Mouse (Mus musculus) brown adipose tissue, adult 24 weeks (tissue): ENCODE data around the gene Gab2. TPM values are rescaled to one million over a fixed set of nuclear protein-coding genes. Genes with fewer than 3 reads are reported as not detected.
A peak's percentile ranks its signal among the peaks of the same experiment; 100 is the strongest.

Experiments
- H3K27ac ChIP-seq: fragments of 200-500 bp; replicated peaks from 2 replicates; pipeline ENCODE4 v1.5.1; 2012; ENCODE audit warnings: low read depth, mild to moderate bottlenecking, low read length
- H3K4me1 ChIP-seq: fragments of 200-500 bp; 2 replicates; pipeline ENCODE4 v1.6.1; 2012; ENCODE audit warnings: low read length, mixed read lengths; ENCODE audit not compliant: control insufficient read depth, insufficient read depth, insufficient read length
- H3K4me3 ChIP-seq: fragments of 200-500 bp; 2 replicates; pipeline ENCODE4 v1.5.1; 2012; ENCODE audit warnings: low read depth, mild to moderate bottlenecking, low read length, moderate library complexity; ENCODE audit not compliant: insufficient read depth
- polyA plus RNA-seq: library from polyadenylated mRNA; stranded (reverse); fragments of >200 nt; gene quantifications from 2 replicates; pipeline ENCODE4 v1.2.4, GENCODE M21; 2012; ENCODE audit not compliant: missing spikeins, insufficient read depth, insufficient read length

The Gab2 gene
- 3.9 and 10.0 TPM in 2 replicates for polyA plus RNA-seq

DNA sequence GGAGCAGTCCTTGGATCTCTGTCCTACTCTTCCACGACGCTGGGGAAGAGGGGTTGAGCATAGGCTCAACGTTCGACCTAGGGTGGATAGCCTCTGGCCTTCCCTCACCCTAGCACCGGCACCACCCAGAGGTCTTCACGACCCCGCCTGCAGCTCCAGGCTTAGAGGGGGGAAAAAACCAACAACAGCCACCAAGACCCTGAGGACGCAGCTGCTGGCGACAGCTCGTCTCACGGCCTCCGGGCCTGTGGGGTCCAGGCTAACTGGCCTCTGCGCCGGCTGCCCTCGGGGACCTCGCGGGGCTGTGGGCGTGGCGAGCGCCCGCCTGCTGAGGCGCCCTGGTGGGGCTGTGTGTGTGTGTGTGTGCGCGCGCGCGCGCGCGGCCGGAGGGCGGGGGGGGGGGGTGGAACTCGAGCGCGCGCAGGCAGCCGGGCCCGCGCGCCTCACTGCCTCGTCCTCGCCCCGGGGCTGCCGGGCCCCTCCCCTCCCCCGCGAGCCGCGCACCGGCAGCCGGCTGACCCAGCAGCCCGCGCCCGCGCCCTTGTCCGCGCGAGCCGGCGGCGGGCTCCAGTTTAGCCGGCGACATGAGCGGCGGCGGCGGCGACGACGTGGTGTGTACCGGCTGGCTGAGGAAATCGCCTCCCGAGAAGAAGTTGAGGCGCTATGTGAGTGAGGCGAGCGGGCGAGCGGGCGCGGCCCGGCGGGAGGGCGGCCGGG, at the start of gene Gab2:
Gab2 (plus strand) TSS at position 345 of the 717 bp plus-strand sequence.
- H3K4me3 ChIP-seq, result peak within 1 kb of the TSS; percentile 93
- H3K4me1 ChIP-seq, result peaks cover 9% of the 10 kb centered on the region
- peak within 1 kb of the TSS; percentile 89 for H3K27ac ChIP-seq

DNA sequence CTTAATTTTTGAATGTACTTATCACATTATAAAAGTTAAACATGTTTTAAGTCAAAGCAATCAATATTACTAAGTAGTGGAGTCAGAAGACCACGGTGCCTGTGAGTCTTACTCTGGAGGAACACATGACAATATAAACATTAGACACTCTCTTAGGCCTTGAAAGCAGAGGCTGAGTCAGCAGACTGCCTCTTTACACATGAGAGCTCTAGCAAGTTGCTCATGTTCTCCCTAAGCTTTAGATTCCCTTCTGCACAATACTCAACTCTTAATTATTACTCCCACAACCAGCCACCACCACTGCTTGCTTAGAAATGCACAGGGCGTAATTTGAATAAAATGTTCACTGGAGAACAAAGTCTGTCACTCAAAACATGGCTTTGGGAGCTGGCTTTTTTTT, 49.0 kb upstream of the Gab2 start:
- Histone ChIP-seq H3K4me3 (no peak overlapping the region), H3K4me1 (peaks cover 2% of the 10 kb centered on the region; the same call in 1 of the 2 replicates), H3K27ac (no peak overlapping the region)

DNA sequence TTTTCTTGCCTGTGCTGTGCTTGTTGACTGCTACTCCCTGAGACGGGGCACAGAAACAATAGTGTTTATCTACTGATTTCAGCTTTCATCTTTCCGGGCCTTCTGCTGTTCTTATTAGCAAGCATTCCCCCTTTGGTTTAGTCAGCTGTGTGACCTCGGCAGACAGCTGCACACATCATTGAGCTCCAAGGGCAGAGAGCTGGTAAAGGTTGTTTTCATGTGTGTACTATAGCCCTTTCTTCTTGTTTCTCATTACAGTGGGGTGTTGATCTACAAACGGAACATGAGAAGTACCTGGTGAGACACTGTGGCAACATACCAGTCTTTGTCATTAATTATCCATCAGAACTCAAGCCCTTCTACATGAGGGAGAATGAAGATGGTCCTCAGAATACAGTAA, 41.7 kb upstream of the Gab2 start:
- no peak overlapping the region for H3K27ac ChIP-seq
- no peak overlapping the region for H3K4me3 ChIP-seq
- H3K4me1 ChIP-seq, result no peaks in the 10 kb centered on the region

DNA sequence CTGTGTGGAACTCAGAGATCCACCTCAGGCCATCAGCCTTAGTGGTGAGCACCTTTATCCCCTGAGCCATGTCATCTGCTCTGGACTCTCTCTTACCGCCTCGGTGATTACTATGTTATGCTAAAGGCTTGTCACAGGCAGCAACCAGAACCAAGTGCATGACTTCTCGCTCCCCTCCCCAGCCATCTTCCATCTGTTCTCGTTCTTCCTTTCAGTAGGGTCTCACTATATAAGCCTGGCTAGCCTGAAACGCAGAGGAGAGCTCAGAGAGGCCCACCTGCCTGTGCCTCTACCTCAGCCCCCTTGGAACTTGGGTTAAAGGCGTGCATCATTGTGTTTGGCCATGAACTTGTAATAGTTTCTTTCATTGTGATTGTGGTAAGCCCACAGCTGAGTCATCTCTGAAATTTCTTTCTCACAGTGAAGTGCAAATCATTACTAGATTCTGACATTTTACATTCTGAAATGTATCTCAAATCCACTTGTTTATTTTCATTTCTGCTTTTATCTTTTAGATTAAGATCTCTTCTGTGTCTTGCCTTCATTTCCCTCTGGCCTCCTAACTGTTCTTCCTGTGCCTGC, 39.4 kb upstream of the Gab2 start:
- Histone ChIP-seq H3K27ac (no peak overlapping the region), H3K4me3 (no peak overlapping the region), H3K4me1 (no peaks in the 10 kb centered on the region)

DNA sequence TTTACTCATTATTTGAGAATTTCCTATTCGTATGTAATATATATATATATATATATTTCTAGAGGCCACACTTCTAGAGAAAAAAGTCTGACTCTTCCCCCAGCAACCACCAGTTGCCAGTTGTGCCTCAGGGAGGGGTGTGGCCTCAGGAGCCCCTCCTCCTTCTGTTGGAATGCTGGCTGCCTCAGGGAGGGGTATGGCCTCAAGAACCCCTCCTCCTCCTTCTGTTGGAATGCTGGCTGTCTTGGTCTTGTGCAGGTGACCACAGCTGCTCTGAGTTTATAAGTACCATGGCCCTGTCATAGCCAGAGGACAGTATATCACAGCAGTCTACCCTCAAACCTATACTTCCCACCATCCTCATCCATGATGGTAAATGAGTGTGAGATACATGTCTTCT, 38.4 kb upstream of the Gab2 start:
- Histone ChIP-seq H3K27ac (no peak overlapping the region), H3K4me3 (no peak overlapping the region), H3K4me1 (no peaks in the 10 kb centered on the region)

DNA sequence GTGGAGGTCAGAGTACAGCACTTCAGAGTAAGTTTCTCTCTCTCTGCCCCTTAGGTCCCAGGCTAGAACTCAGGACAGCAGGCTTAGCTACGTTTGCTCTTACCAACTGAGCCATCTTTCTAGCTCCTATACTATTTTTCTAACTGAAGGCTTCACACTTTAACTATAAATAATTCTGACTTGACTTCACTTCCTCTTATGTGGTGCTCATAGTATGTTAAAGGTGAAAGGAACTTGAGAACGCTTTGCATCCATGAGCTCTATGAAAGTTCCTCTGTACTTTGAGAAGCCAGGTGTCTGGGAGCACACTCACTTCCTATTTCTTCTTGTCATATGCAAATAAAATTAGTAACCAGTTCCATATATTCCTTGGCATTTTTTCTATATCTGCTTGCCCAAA, 20.4 kb upstream of the Gab2 start:
- no peak overlapping the region for H3K27ac ChIP-seq
- no peak overlapping the region for H3K4me3 ChIP-seq
- no peaks in the 10 kb centered on the region for H3K4me1 ChIP-seq

DNA sequence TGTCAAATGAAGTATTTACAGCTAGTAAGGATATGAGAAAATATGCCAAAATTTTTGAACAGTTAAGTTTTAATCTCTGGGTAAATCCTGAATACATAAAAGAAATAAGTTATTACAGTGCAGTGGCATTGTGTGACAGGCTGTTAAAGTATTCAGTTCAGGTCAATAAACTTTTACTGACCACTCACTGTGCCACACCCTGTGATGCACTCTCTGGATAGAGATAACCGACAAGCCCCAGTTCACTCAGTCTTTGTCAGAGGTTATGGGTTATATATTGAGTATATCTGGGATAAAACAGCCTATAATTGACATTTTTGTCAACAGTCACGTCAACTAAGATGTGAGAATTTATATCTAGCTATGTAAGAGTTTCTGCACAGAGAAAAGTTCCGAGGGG, 9.9 kb upstream of the Gab2 start:
- H3K4me3 ChIP-seq, result no peak overlapping the region
- no peak overlapping the region for H3K27ac ChIP-seq
- H3K4me1 ChIP-seq, result peaks cover 7% of the 10 kb centered on the region; the same call in 1 of the 2 replicates

DNA sequence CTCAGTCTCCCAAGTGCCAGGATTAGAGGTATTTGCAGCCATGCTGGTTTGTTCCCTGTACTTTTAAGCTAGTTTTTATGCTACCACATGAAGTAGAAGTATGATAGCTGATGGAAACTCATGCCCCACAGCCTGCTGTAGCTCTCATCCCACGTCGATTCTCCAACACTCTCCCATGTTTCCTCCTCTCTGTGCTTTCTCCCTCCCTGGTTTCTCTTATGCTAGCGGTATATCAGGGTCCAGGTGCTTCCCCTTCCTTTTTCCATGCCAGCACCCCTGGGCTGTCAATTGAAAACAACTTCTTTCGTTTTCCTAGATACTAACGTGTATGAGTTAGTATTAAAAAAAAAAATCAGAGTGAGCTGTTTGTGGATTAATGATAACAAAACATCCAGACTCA, 9.3 kb upstream of the Gab2 start:
- no peak overlapping the region; the same call in 1 of the 2 replicates for H3K27ac ChIP-seq
- peaks cover 10% of the 10 kb centered on the region for H3K4me1 ChIP-seq
- no peak overlapping the region for H3K4me3 ChIP-seq

DNA sequence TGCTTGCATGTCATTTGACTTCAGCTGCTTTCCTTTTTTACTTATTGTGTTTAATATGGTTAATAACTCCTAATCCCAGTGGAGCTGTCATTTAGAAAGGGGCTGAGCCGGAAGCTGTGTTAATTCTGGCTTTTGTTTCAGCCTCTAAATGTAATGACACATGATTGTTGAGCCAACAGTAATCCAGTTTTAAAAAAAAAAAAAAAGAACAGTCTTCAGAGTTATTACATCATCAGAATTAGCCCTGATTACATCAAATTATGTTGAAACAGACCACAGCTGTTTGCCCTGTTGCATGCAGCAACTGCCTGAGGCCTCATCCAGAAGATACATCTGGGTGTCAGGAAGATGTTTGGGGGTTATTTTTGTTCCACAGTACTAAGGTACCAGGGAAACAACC, 6.4 kb upstream of the Gab2 start:
- H3K4me3 ChIP-seq, result no peak overlapping the region
- peaks cover 13% of the 10 kb centered on the region for H3K4me1 ChIP-seq
- H3K27ac ChIP-seq, result peak overlapping the region; percentile 59; the same call in 1 of the 2 replicates

DNA sequence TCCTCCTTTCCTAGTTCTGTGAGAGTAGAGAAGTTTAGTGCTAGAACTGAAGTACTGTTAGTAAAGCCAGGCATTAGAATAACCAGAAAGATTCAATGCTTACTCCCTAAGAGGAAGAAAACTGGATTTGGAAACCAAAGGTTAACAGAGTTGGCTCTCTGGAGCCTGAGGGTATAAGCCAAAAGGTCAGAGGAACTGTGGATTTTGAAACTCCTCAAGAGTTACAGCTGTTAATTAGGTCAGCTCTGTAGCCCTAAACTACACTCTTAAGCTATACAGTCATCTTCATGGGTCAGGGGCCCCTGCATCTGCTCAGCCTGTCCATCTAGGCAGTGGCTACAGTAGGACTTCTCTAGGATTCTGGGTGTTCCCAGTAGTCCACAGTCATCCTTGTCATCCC, 4.4 kb upstream of the Gab2 start:
- Histone ChIP-seq H3K4me3 (no peak overlapping the region), H3K27ac (0 out of 2 replicates have a peak overlapping the region, but pooled peaks have one; percentile 14), H3K4me1 (peaks cover 13% of the 10 kb centered on the region)

DNA sequence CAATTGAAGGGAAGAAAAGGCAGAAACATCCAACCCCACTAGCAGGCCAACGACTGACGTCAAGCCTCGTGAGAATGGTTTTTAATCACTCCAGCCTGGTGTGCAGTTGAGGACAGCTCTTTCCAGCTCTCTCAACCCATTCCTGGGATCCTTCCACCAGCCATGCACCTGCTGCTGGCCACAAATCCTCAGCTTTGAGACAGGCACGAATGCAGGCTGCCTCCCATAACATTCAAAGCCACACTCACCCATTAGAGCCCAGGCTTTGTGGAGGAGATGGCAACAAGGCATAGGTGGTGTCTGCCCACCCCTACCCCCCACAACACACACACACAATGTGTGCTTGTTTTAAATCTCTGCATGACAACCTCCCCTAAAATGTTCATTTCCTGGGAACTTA, 2.7 kb upstream of the Gab2 start:
- no peak overlapping the region for H3K27ac ChIP-seq
- no peak overlapping the region for H3K4me3 ChIP-seq
- peaks cover 15% of the 10 kb centered on the region for H3K4me1 ChIP-seq

DNA sequence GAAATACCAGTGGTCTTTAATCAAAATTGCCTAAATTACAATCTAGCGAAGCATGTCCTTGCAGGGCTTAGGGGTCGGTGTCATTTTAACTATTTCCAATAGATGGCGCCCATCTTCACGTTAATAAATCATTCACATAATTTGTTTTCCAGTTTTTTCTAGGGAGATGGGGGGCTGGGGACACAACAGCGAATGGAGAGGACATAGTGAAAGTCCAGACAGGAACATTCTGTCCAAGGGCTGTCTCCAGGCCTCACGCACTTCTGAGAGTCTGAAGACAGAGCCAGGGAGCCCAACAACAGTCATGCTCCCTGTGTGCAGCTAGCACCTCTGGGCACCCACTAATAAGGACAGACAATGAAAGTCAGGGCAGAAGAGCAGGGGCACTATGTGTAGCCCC, 2.2 kb upstream of the Gab2 start:
- Histone ChIP-seq H3K4me1 (peaks cover 15% of the 10 kb centered on the region), H3K4me3 (no peak overlapping the region), H3K27ac (no peak overlapping the region)

DNA sequence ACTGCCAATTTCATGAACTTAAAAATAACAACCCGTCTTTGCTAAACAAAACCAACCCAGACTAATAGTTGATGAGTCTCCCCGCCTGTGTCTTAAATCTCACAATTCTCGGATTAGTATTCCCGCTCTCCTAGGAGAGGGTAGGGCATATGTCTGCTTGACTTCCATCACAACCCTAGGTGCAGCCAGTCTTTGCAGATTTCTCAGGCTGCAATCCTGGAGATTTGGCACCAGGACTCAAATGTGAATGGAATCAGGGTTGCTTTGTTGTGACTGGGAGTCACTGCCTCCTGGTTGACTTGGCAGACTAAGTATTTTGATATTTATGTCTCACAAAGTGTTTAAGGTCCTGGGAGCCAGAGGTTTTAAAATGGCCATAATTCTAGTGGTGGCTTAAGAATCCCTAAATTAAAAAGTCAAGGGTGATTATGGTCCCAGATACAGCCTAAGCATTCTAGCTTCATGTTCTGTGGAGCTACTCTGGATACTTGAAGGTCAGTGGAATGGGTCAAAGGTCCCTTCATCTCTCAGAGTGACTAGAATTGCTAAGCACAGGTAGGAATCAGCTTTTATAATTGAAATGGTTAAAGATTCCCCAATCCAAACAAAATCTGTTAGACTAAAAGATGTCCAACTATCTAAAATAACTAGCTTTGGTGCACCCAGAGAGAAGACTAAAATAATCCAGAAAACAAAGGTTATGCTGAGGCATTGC, 1.6 kb upstream of the Gab2 start:
- Histone ChIP-seq H3K4me3 (no peak overlapping the region), H3K4me1 (peaks cover 15% of the 10 kb centered on the region), H3K27ac (no peak overlapping the region)

DNA sequence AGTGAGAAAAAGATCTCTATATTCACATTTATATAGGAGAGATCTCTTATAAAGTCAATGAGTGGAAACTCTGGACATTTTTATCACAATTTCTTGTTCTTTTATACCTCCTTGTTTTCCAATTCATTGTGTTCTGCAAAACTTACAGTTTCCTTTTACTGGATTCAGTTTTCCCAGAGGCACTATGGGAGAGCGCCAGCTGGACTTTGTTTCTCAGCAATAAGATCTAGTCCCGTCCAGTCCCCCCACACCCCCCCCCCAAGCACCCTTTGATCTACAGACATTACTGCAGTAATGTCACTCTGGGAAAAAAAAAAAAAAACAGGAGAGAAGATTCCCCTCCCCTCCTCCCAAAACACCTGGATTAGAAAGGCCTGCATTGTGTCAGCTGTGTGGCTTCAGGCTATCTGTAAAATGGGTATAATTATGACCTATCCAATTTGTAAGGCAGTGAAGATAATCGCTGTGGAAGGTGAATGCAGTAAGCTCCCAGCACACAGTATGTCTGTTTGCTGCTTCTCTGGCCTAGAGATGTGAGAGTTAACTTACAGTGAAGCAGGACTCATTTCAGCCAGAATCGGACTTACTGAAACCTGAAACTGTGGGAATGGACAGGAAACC, 655 bp upstream of the Gab2 start:
- H3K4me3 ChIP-seq, result peak overlapping the region; percentile 93
- H3K4me1 ChIP-seq, result peaks cover 10% of the 10 kb centered on the region
- H3K27ac ChIP-seq, result peak overlapping the region; percentile 89

DNA sequence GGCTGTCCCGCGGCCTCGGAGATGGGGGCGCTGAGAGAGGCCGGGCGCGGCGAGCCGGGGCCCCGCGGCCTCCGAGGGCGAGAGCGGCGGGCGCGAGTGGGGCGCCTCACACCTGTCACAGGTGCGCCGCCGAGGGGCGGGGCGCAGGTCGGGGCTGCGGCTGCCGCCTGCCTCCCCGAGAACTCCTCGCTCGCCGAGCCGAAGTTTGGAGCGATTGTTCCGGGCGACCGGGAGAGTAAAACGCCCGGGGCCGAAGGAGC, 503 bp downstream of the Gab2 start:
- peak overlapping the region; percentile 93 for H3K4me3 ChIP-seq
- peak overlapping the region; percentile 87 for H3K27ac ChIP-seq
- peaks cover 5% of the 10 kb centered on the region; the same call in 1 of the 2 replicates for H3K4me1 ChIP-seq
